Mouse (Mus musculus) olfactory bulb, adult 2 months (tissue): ENCODE measurements around the gene C1ra.

Source experiments
- CTCF ChIP-seq: fragments of 200-500 bp; IDR thresholded peaks from 2 replicates; pipeline ENCODE4 v1.5.1; 2012; ENCODE audit warnings: low read depth, mild to moderate bottlenecking, low read length, moderate library complexity; ENCODE audit not compliant: insufficient read depth
- POLR2A ChIP-seq: fragments of 200-500 bp; IDR thresholded peaks from 2 replicates; pipeline ENCODE4 v1.6.1; 2012; ENCODE audit warnings: mild to moderate bottlenecking, low read depth, low read length, moderate library complexity; ENCODE audit not compliant: insufficient read depth

DNA sequence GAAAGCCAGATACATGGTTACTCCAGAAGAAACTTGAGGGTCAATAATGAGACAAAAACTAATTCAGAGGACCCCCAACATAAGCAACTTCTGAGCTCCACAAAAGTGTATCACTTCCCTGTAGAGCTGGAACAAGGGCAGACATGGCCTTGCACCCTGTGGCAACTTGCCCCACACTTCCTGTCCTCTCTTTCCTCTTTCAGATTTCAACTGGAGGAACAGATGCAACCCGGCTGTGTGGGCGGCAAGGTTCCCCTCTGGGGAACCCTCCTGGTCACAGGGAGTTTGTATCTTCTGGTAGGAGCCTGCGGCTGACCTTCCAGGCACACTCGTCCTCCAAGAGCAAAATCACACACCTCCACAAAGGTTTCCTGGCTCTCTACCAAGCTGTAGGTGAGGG is 7.2 kb upstream of the C1ra start:
- TF ChIP-seq CTCF (no peak), POLR2A (no peak)
